Mouse (Mus musculus) liver, embryonic 14.5 days (tissue): ENCODE data around the gene Ocel1.

Experiments used
- CTCF ChIP-seq: IDR thresholded peaks from 2 replicates; pipeline ENCODE4 v1.5.1; 2016; ENCODE audit warnings: antibody characterized with exemption, low read depth, control low read depth
- EP300 ChIP-seq: IDR thresholded peaks from 2 replicates; pipeline ENCODE4 v1.6.1; 2016; ENCODE audit warnings: antibody characterized with exemption, low read depth

- no peak for TF ChIP-seq CTCF
- no peak for TF ChIP-seq EP300
Observed at GRCm38 (mm10) chr8:71388267-71388666, 17.2 kb downstream of the Ocel1 start.
